Mouse (Mus musculus) thymus, postnatal 14 days (tissue): ENCODE data around the gene Nos2.

Experiments
- DNase-seq: peaks from one replicate; pipeline ENCODE4 v3.0.0; 2021

Gene Nos2

GRCm38 (mm10) chr11:78920411-78920939, at the start of gene Nos2:
TSS of gene Nos2 (plus strand) at chr11:78920787.
- no peak for DNase-seq

GRCm38 (mm10) chr11:78870891-78871290, 49.7 kb upstream of the Nos2 start:
- no peak for DNase-seq

DNA sequence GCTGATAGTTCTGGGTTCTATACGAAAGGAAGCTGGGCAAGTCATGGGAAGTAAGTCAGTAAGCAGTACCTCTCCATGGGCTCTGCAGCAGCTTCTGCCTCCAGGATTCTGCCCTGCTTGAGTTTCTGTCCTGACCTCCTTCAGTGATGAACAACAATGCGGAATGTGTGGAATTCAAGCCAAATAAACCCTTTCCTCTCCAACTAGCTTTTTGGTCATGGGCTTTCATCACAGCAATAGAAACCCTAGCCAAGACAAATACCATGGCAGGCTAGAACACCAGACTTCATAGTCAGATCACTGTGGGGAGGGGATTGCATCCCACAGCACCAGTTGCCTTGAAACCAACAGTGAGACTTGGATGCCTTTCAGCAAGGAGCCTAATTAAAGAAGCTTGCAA, 47.8 kb upstream of the Nos2 start:
- DNase-seq, result no peak

- DNase-seq, result no peak
These were observed 40.9 kb upstream of the Nos2 start for GRCm38 (mm10) chr11:78879727-78880126.

- DNase-seq, result no peak
These were observed 33.9 kb upstream of the Nos2 start for GRCm38 (mm10) chr11:78886693-78887092.

GRCm38 (mm10) chr11:78887102-78887971, 33.2 kb upstream of the Nos2 start:
- peak; percentile 16 for DNase-seq

- no peak for DNase-seq
These were observed 31.4 kb upstream of the Nos2 start for GRCm38 (mm10) chr11:78889156-78889555.

DNA sequence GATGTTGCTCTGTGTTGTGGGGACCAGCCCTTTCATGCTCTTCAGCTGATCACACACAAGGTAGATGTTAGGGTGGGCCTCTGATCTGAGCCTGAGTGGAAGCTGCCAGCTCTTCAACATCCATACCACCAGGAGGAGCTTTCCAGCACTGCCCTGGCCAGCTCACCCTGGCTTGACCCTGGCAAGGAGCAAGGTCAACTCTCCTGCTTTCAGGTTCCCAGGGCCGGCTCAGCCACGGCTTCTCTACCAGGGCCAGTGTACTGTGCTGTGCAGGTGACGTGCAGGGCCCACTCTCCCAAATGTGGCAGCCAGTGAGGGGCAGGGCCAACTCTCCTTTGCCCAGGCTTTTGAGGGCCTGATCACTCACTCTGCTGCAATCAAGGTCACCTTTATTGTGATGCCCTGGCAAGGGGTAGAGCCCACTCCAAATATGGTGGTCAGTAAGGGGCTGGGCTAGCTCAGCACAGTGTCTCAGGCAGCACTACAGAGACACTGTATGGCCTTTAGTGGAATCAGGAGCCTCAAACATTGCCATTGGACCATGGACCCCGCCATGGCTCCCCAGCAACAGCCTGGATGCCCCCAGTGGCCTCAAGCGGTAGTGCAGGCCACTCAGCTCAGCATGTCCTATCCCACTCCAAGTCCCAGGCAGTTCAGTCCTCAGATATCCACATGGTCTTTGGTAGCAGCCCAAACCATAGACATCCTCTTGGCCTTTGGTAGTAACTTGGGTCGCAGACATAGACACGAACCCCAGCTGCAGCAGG, 24.0 kb upstream of the Nos2 start:
- peak; percentile 51 for DNase-seq

DNA sequence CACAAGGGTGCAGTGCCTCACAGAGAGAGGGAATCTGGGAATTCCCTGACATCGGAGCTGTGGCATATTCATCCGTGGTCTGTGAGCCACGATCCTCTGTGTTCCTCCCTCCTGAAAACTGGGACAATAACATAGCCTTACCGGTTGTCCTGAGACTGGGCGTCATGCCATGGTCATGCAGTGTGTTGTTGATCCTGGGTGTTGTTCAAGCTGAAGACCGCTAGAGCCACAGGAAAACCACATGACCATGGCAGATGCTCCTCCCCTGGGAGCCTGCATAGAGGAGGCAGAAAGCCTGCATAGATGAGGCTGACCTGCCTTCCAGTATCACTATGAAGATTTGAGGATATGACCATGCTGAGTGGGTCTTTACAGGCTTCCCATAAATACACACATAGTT, 5.1 kb upstream of the Nos2 start:
- no peak for DNase-seq

GRCm38 (mm10) chr11:78916410-78916809, 4.2 kb upstream of the Nos2 start:
- DNase-seq, result no peak

- no peak for DNase-seq
These were observed 842 bp upstream of the Nos2 start for GRCm38 (mm10) chr11:78919745-78920144.

DNA sequence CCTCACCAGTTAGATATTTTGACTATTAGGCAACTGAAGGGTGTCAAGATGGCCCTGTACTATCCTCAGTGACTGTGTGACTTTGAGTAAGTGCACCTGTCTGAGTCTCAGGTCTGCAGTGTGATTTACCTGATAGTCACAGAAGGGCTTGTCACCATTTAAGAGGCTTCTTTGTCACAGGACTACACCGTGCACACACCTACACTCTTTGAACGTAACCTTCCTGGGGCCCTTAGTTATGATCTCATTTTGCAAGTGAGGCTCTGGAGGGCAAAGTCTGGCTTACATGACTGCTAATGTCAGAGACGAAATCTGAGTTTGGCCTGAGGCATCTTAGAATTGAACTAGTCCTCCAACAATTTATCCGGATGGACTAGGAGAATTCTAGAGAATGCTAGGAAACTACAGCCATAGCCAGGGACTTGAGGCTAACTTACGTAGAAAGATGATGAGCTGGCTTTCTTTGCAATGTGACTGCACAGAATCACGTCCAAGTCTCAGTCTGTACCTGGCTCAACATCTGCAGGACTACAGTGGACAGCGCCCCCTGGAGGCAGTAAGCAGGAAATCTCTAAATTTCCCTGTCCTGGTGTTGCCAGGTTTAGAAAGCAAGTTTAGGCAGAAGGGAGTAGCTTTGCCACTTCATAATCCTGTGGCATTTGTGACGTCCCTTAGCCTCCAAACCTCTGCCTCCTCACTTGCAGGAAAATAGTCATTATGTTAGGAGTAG, 2.3 kb downstream of the Nos2 start:
- peak; percentile 54 for DNase-seq

- peak; percentile 8 for DNase-seq
These were observed 3.5 kb downstream of the Nos2 start for GRCm38 (mm10) chr11:78924111-78924510.

DNA sequence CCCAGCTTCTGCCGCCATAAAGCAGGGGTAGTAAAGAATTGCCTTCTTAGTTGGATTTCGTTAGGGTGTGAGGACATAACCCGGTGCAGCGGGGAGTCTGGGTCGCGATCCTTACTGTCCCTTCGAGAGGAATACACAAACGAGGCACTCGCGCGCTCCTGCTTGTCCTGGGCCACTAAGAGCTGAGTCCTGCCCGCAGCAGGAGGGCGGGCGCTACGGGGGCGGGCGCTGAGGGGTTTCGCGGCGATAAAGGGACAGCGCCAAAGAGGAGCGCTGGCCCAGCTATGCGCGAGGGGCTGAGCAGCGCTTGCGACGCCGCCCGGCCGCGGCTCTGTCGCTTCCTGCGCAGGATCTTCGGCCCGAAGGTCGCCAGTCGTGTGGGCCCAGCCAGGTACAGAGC, 4.3 kb downstream of the Nos2 start:
- DNase-seq, result peak; percentile 11

GRCm38 (mm10) chr11:78929345-78929744, 8.8 kb downstream of the Nos2 start:
- no peak for DNase-seq

DNA sequence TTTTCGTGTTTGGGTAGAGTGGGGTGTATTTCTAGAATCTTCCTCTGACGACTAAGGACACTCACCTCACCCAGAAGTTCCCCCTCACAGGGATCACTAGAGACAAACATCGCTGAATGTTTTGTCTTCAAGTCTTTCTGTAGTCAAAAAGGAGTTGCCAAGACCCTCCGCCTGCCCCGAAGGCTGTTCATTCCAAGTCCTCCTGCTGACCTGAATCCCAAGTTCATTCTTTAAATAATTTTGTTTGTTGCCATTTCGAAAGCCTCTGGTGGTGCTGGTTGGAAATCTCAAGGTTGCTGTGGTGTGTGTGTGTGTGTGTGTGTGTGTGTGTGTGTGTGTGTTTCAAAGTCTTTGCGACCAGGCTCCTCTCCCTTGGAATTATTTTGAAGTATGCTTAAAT, 13.7 kb downstream of the Nos2 start:
- no peak for DNase-seq

DNA sequence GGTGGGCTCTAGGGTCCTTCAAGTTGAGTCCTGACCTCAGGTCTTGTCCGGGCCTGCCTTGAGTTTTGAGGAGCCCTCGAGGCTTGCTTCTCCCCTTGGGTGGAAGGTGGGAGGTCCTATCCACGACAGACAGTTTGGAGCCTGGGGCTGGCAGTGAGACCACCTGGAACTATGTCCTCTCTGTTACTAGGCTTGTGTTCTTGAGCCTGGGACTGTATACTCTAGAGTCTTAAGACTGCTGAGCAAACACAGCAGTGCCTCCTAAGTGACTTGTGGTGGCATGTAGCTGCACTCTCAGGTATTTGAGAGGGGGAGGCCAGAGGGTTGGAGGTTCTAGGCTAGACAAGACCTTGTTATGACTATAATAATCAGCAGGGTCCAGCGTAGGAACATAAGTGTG, 14.1 kb downstream of the Nos2 start:
- no peak for DNase-seq

- DNase-seq, result no peak
These were observed 14.6 kb downstream of the Nos2 start for GRCm38 (mm10) chr11:78935178-78935577.

DNA sequence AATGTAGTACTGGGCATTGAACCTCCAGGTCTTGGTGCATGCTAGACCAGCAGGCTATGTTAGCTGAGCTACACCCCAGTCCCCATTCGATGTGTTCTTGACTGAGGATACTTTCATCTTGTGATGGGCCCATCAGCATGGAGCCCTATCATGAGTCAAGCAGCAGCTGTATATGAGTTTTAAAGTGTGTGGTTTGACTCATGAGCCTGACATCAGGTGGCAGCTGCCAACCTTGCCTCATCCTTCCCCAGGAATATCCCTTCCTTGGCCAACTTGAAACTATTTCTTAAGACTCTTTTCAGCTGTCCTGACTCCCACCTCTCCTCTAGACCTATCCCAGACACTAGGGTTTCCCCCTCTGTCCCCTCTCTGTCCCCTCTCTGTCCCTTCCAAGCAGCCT, 22.5 kb downstream of the Nos2 start:
- no peak for DNase-seq

GRCm38 (mm10) chr11:78950365-78950764, 29.8 kb downstream of the Nos2 start:
- no peak for DNase-seq

DNA sequence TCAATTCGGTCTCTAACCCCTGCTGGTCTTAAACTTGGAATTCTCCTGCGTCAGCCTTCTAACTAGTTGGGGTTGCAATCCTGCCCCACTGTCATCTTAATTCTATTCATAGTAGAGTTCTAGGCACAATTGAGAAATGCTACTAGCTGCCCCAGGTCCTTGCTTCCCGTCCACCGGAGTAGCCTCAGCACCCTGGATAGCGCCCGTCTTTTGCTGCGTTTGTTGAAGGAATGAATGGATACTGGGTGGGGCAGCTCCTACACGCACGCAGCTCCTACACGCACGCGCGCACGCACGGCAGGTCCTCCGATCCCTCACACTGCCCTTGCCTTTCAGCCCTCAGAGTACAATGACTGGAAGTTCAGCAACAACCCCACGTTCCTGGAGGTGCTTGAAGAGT, 31.9 kb downstream of the Nos2 start:
- DNase-seq, result peak; percentile 32

GRCm38 (mm10) chr11:78956260-78956659, 35.7 kb downstream of the Nos2 start:
- peak; percentile 87 for DNase-seq

DNA sequence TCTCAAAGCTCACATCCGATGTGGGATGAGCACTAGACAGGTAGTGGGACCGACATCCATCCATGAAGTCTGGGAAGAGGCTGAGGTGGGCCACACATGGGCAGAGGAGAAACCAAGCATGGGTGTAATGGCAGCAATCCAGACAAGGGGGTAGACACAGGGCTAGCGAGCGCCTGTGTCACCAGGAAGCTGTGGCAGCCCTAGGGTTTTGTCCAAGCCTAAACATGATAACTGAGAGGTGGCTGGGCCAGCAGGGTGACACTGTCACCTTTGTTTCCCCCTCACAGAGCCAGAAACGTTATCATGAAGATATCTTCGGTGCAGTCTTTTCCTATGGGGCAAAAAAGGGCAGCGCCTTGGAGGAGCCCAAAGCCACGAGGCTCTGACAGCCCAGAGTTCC, 38.8 kb downstream of the Nos2 start:
- no peak for DNase-seq
